Mouse (Mus musculus): Measurements from ENCODE around the gene Pip4k2c. TPM values are rescaled to one million over a fixed set of nuclear protein-coding genes. Genes with fewer than 3 reads are reported as not detected.

The Pip4k2c gene
- polyA plus RNA-seq, 1 experiment: 31.4 TPM

DNA sequence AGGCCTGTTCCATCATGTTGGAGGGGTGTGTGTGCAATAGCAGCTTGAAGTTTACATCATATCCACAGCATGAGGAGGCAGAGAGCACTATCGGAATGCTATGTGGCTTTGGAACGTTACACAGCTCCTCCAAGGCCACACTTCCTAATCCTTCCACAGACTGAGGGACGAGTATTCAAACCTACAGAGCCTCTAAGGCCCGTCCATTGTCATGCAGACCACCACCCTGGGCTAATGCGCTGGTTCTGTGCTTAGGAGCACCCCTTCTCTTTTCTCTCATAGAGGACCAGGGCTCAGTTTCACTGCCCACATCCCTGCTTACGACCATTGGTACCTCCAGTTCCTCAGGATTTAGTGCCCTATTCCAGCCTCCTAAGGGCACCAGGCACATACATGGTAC is 13.8 kb upstream of the Pip4k2c start:
- TF ChIP-seq CTCF (IDR thresholded peaks at IDR 0.05; ENCODE audit: extremely low read depth, insufficient read length, insufficient replicate concordance, low read depth, low read length): no peak
- TF ChIP-seq POLR2A (IDR thresholded peaks at IDR 0.05; ENCODE audit: low read depth, low read length): no peak
- Histone ChIP-seq H3K27me3 (ENCODE audit: control insufficient read depth, insufficient read depth, low read length) (0 out of 2 replicates have a peak, but pooled peaks cover 6% of the 10 kb centered on the region), H3K36me3 (ENCODE audit: control insufficient read depth, insufficient read depth, low read length) (no peaks in the 10 kb centered on the region), H3K4me3 (ENCODE audit: low read depth, low read length) (no peak overlapping the region), H3K4me1 (ENCODE audit: control insufficient read depth, insufficient read depth, insufficient read length, low read length) (no peaks in the 10 kb centered on the region), H3K27ac (ENCODE audit: insufficient read depth, low read depth, low read length) (no peak overlapping the region)
- 57% methylated on average over 6 of the region's 6 CpGs for WGBS

DNA sequence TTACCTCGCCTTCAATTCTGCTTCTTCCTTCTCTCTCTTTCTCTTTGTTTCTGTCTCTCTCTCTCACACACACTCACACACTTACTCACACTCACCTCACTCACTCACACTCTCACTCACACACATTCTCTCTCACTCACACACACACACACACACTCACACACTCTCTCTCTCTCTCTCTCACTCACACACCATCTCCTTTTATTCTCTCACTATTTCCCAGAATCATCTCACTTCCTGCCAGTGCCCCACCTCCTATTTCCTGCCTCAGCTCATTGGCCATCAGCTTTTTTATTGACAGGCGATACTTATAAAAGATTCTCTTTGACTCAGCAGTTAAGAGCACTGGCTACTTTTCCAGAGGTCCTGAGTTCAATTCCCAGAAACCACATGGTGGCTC is 7.0 kb upstream of the Pip4k2c start:
- Histone ChIP-seq H3K4me3 (ENCODE audit: low read depth, low read length) (no peak overlapping the region), H3K27ac (ENCODE audit: insufficient read depth, low read depth, low read length) (no peak overlapping the region), H3K4me1 (ENCODE audit: control insufficient read depth, insufficient read depth, insufficient read length, low read length) (peaks cover 4% of the 10 kb centered on the region; the same call in 1 of the 2 replicates), H3K36me3 (ENCODE audit: control insufficient read depth, insufficient read depth, low read length) (no peaks in the 10 kb centered on the region), H3K27me3 (ENCODE audit: control insufficient read depth, insufficient read depth, low read length) (no peaks in the 10 kb centered on the region)
- WGBS: 95% methylated on average over 2 of the region's 2 CpGs
- no peak for TF ChIP-seq POLR2A (IDR thresholded peaks at IDR 0.05; ENCODE audit: low read depth, low read length)
- TF ChIP-seq CTCF (IDR thresholded peaks at IDR 0.05; ENCODE audit: extremely low read depth, insufficient read length, insufficient replicate concordance, low read depth, low read length): no peak

DNA sequence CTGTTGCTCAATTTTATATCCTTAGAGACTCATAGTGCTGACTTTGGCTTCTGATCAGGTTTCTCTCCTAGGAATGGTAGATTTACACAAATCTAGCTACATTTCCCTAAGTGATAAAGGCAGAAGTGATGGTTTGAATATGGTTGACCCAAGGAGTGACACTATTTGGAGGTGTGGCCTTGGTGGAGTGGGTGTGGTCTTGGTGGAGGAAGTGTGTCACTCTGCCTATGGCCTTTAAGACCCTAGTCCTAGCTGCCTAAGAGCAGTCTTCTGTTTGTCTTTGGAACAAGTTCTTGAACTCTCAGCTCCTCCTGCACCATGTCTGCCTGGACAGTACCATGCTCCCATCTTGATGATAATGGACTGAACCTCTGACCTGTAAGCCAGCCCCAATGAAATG is 5.8 kb upstream of the Pip4k2c start:
- Histone ChIP-seq H3K4me1 (ENCODE audit: control insufficient read depth, insufficient read depth, insufficient read length, low read length) (peaks cover 4% of the 10 kb centered on the region; the same call in 1 of the 2 replicates), H3K27me3 (ENCODE audit: control insufficient read depth, insufficient read depth, low read length) (no peaks in the 10 kb centered on the region), H3K27ac (ENCODE audit: insufficient read depth, low read depth, low read length) (no peak overlapping the region), H3K4me3 (ENCODE audit: low read depth, low read length) (no peak overlapping the region), H3K36me3 (ENCODE audit: control insufficient read depth, insufficient read depth, low read length) (no peaks in the 10 kb centered on the region)
- TF ChIP-seq POLR2A (IDR thresholded peaks at IDR 0.05; ENCODE audit: low read depth, low read length): no peak
- TF ChIP-seq CTCF (IDR thresholded peaks at IDR 0.05; ENCODE audit: extremely low read depth, insufficient read length, insufficient replicate concordance, low read depth, low read length): no peak

DNA sequence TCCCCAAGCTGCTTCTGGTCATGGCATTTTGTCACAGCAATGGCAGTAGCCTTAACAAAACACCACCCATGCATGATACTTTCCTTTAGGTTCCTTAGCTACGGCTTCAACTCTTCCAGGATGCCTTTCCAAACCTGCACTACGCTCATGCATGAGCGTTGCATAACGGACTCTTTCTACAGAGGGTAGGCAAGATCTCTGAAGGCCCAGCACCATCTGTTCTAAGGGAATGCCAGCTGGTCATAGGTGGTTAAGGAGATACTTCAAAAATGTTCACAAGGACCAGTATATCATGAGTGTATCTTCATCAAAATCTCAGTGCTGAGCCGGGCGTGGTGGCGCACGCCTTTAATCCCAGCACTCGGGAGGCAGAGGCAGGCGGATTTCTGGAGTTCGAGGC is 5.1 kb upstream of the Pip4k2c start:
- peaks cover 4% of the 10 kb centered on the region; the same call in 1 of the 2 replicates for H3K4me1 ChIP-seq (ENCODE audit: control insufficient read depth, insufficient read depth, insufficient read length, low read length)
- H3K27me3 ChIP-seq (ENCODE audit: control insufficient read depth, insufficient read depth, low read length): no peaks in the 10 kb centered on the region
- no peaks in the 10 kb centered on the region for H3K36me3 ChIP-seq (ENCODE audit: control insufficient read depth, insufficient read depth, low read length)
- no peak overlapping the region for H3K4me3 ChIP-seq (ENCODE audit: low read depth, low read length)
- H3K27ac ChIP-seq (ENCODE audit: insufficient read depth, low read depth, low read length): no peak overlapping the region
- TF ChIP-seq CTCF (IDR thresholded peaks at IDR 0.05; ENCODE audit: extremely low read depth, insufficient read length, insufficient replicate concordance, low read depth, low read length): no peak
- WGBS: 94% methylated on average over 11 of the region's 11 CpGs

DNA sequence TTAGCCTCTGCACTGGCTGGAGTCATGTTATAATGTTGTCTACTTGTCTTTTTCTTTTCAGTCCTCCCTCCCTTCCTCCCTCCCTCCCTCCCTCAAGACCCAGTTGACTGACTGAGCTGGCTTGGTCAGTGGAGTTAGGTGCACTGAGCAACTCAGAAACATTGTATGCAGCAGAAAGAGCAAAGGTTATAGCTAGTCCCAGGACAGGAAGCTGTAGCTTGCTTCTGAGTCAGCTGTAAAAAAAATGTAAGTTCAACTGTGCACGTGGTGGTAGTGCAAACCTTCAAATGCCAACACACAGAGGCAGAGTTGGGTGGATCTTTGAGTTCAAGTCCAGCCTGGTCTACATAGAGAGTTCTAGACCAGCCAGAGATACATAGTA is 3.0 kb upstream of the Pip4k2c start:
- H3K4me1 ChIP-seq (ENCODE audit: control insufficient read depth, insufficient read depth, insufficient read length, low read length): peaks cover 8% of the 10 kb centered on the region; the same call in 1 of the 2 replicates
- H3K4me3 ChIP-seq (ENCODE audit: low read depth, low read length): no peak overlapping the region
- no peaks in the 10 kb centered on the region for H3K27me3 ChIP-seq (ENCODE audit: control insufficient read depth, insufficient read depth, low read length)
- H3K27ac ChIP-seq (ENCODE audit: insufficient read depth, low read depth, low read length): no peak overlapping the region
- TF ChIP-seq CTCF (IDR thresholded peaks at IDR 0.05; ENCODE audit: extremely low read depth, insufficient read length, insufficient replicate concordance, low read depth, low read length): no peak
- TF ChIP-seq POLR2A (IDR thresholded peaks at IDR 0.05; ENCODE audit: low read depth, low read length): no peak
- 3% methylated on average over 1 of the region's 1 CpGs for WGBS
- H3K36me3 ChIP-seq (ENCODE audit: control insufficient read depth, insufficient read depth, low read length): no peaks in the 10 kb centered on the region

DNA sequence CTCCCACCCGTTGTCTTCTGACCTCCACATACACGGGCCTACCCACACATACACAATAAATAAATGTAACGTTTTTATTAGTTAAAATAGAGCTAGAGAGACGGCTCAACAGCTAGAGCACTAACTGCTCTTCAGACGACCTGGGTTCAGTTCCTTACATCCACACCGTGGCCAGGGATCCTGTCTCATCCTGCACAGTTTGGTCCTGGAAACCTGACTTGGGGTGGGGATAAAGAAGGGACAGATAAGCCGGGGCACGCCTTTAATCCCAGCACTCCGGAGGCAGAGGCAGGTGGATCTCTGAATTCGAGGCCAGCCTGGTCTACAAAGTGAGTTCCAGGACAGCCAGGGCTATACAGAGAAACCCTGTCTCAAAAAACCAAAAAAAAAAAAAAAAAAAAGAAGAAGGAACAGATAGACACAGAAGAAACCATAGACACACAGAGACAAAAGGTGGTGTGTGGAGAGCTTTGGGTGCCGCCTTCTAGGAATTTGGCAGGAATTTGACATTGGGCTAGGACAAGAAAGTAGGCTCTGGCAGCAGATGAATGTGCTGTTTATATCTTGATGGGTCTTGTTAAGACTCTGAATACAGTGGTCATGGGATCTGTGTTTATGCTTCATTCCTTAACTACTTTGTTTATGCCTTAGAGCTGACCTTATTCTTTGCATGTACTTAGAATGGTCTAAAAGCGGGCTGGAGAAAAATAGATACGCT is 2.5 kb upstream of the Pip4k2c start:
- Histone ChIP-seq H3K27me3 (ENCODE audit: control insufficient read depth, insufficient read depth, low read length) (no peaks in the 10 kb centered on the region), H3K36me3 (ENCODE audit: control insufficient read depth, insufficient read depth, low read length) (no peaks in the 10 kb centered on the region), H3K27ac (ENCODE audit: insufficient read depth, low read depth, low read length) (no peak overlapping the region), H3K4me3 (ENCODE audit: low read depth, low read length) (no peak overlapping the region), H3K4me1 (ENCODE audit: control insufficient read depth, insufficient read depth, insufficient read length, low read length) (peaks cover 8% of the 10 kb centered on the region; the same call in 1 of the 2 replicates)
- 83% methylated on average over 13 of the region's 13 CpGs for WGBS
- TF ChIP-seq POLR2A (IDR thresholded peaks at IDR 0.05; ENCODE audit: low read depth, low read length) (no peak), CTCF (IDR thresholded peaks at IDR 0.05; ENCODE audit: extremely low read depth, insufficient read length, insufficient replicate concordance, low read depth, low read length) (no peak)

DNA sequence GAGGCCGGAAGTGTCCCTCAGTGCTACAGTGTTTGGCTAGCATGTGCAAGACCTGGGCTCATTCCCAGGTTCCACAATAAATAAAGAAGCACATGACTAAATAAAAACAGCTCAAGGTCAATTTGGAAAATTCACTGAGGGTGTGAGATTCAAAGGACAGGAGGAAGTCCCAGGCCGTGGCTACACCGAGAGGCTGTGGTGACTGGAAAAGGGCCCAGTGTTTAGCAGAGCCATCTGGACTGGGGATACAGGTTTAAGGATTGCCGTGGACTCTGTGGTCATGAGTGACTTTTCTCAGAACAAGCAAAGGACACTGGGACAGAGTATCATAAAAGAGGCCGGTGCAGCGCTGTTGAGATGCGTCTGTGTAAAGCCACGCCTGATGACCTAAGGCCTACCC is 1.9 kb upstream of the Pip4k2c start:
- Histone ChIP-seq H3K27ac (ENCODE audit: insufficient read depth, low read depth, low read length) (no peak overlapping the region), H3K27me3 (ENCODE audit: control insufficient read depth, insufficient read depth, low read length) (no peaks in the 10 kb centered on the region), H3K4me1 (ENCODE audit: control insufficient read depth, insufficient read depth, insufficient read length, low read length) (peaks cover 8% of the 10 kb centered on the region; the same call in 1 of the 2 replicates), H3K36me3 (ENCODE audit: control insufficient read depth, insufficient read depth, low read length) (peaks cover 4% of the 10 kb centered on the region), H3K4me3 (ENCODE audit: low read depth, low read length) (no peak overlapping the region)
- TF ChIP-seq POLR2A (IDR thresholded peaks at IDR 0.05; ENCODE audit: low read depth, low read length): no peak
- no peak for TF ChIP-seq CTCF (IDR thresholded peaks at IDR 0.05; ENCODE audit: extremely low read depth, insufficient read length, insufficient replicate concordance, low read depth, low read length)
- 86% methylated on average over 8 of the region's 8 CpGs for WGBS

Measured in small intestine, adult 2 months (tissue).